Mouse (Mus musculus): Measurements from ENCODE around the gene Pofut1. TPM values are rescaled to one million over a fixed set of nuclear protein-coding genes. Genes with fewer than 3 reads are reported as not detected.
A peak's percentile ranks its signal among the peaks of the same experiment; 100 is the strongest.
"Not testable (repeated sequence)": the region's sequence is repeated elsewhere in the genome, so short reads cannot be mapped to it uniquely, and the experiment has no call there.

Pofut1 gene
- polyA plus RNA-seq, 1 experiment from 2014 or later, result 6.1 TPM

DNA sequence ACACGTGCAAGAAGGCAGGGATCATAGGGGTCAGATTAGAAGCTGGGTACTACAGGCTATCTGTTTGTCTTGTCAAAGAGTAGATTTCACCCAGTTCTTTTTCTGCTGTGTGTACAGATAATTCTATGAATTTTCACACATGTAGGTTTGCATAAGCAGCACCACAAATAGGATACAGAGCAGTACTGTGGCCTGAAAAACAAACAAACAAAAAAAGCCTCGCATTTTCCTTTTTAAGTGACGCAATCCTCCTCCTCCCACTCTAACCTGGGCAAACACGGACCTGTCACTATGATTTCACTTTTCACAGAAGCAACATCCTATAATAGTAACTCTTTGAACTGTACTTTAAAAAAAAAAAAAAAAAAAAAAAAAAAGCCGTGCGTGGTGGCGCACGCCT, 35.1 kb downstream of the Pofut1 start:
- no peak for DNase-seq (ENCODE audit: low spot score)
- peaks cover 14% of the 10 kb centered on the region for H3K4me1 ChIP-seq
- no peak overlapping the region for H3K27ac ChIP-seq
- H3K9me3 ChIP-seq (replicated peaks), result no peaks in the 10 kb centered on the region
- H3K36me3 ChIP-seq, result no peaks in the 10 kb centered on the region
- 96% methylated on average over 8 of the region's 8 CpGs for WGBS
- no peaks in the 10 kb centered on the region for H3K27me3 ChIP-seq (ENCODE audit: low read depth, poor library complexity, severe bottlenecking)
- no peak overlapping the region for H3K4me3 ChIP-seq

DNA sequence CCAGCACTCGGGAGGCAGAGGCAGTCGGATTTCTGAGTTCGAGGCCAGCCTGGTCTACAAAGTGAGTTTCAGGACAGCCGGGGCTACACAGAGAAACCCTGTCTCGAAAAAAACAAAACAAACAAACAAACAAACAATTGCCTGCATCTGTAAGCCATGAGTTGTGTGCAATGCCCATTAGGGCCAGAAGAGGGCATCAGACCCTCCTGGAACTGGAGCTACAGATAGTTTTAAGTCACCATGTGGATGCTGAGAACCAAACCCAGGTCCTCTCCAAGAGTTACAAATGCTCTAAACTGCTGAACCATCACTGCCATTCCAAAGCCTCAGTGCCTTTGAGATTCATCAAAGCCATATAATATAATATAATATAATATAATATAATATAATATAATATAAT, 35.5 kb downstream of the Pofut1 start:
- H3K27ac ChIP-seq; H3K36me3 ChIP-seq; DNase-seq (ENCODE audit: low spot score); H3K4me3 ChIP-seq; H3K9me3 ChIP-seq (replicated peaks); H3K27me3 ChIP-seq (ENCODE audit: low read depth, poor library complexity, severe bottlenecking): not testable (repeated sequence)
- H3K4me1 ChIP-seq, result peaks cover 14% of the 10 kb centered on the region
- 94% methylated on average over 5 of the region's 5 CpGs for WGBS

DNA sequence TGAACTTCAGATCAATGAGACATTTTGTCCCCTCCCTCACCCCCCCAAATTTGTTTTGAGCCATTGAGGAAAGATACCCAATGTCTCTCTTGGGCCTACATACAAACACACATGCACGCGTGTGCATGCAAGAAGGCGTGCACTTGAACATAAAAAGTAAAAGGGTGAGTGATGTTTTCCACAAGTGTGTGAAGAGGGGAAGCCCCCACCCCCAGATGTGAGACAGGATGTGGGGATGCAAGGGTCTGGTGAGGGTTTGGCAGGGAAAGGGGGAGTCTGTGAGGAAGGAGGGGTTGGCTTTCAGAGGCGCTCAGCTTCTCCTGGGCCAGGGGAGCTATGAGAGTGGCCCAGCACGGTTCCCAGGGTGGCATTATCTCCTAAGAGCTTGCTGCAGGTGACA, 37.0 kb downstream of the Pofut1 start:
- Histone ChIP-seq H3K27ac (no peak overlapping the region), H3K36me3 (no peaks in the 10 kb centered on the region), H3K9me3 (replicated peaks) (no peaks in the 10 kb centered on the region), H3K4me1 (peaks cover 9% of the 10 kb centered on the region), H3K4me3 (no peak overlapping the region), H3K27me3 (ENCODE audit: low read depth, poor library complexity, severe bottlenecking) (no peaks in the 10 kb centered on the region)
- DNase-seq (ENCODE audit: low spot score), result no peak
- WGBS, result 87% methylated on average over 5 of the region's 5 CpGs

DNA sequence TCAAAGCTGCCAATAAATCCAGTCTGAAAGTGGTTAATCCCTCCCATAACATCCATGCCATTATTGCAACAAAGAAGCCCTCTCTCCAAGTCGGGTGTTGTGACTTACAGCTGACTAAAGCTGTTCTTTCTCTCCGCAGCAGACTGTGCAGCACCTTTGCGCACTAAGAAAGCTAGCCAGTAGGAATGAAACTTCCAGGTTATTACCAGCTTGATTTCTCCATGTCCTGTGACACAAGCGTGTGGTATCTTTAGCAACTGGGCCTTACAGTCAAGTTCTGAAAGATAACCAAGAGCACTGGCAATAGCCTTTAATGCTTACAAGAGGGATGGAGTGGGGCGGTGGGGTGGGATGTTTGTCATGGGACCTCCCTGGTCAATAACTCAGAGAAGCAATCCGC, 42.6 kb downstream of the Pofut1 start:
- H3K27me3 ChIP-seq (ENCODE audit: low read depth, poor library complexity, severe bottlenecking), result no peaks in the 10 kb centered on the region
- no peaks in the 10 kb centered on the region for H3K9me3 ChIP-seq (replicated peaks)
- no peak overlapping the region for H3K27ac ChIP-seq
- no peak for DNase-seq (ENCODE audit: low spot score)
- WGBS, result 89% methylated on average over 6 of the region's 6 CpGs
- no peaks in the 10 kb centered on the region for H3K36me3 ChIP-seq
- no peak overlapping the region for H3K4me3 ChIP-seq
- H3K4me1 ChIP-seq, result no peaks in the 10 kb centered on the region

- H3K27ac ChIP-seq, result no peak overlapping the region
- H3K27me3 ChIP-seq (ENCODE audit: low read depth, poor library complexity, severe bottlenecking), result no peaks in the 10 kb centered on the region
- no peaks in the 10 kb centered on the region for H3K36me3 ChIP-seq
- no peaks in the 10 kb centered on the region for H3K9me3 ChIP-seq (replicated peaks)
- 89% methylated on average over 4 of the region's 4 CpGs for WGBS
- H3K4me1 ChIP-seq, result peaks cover 7% of the 10 kb centered on the region; the same call in 1 of the 2 replicates
- no peak overlapping the region for H3K4me3 ChIP-seq
- DNase-seq (ENCODE audit: low spot score), result no peak
Measured at GRCm38 (mm10) chr2:153286524-153286923, 45.2 kb downstream of the Pofut1 start.

DNA sequence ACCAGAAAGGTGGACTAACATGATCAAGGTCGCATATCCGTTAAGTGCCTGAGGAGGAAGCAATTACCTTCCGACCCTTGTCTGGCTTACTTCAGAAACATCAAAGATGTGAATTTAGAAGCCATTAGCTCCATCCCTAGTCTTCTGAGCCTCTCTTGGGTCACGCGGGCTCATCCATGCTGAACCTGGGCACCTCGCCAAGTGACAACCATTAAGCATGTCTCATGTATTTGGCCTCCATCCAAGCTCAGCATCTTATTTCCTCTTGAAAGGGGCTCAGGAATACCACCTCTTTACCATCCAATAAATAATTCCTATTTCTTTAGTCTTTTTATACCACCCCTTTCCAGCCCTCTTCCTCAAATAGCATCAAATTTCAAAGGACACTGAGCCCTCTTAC, 46.5 kb downstream of the Pofut1 start:
- no peaks in the 10 kb centered on the region for H3K9me3 ChIP-seq (replicated peaks)
- no peak overlapping the region for H3K4me3 ChIP-seq
- DNase-seq (ENCODE audit: low spot score), result no peak
- WGBS, result 60% methylated on average over 6 of the region's 6 CpGs
- H3K27ac ChIP-seq, result no peak overlapping the region
- H3K36me3 ChIP-seq, result no peaks in the 10 kb centered on the region
- H3K27me3 ChIP-seq (ENCODE audit: low read depth, poor library complexity, severe bottlenecking), result no peaks in the 10 kb centered on the region
- H3K4me1 ChIP-seq, result peaks cover 20% of the 10 kb centered on the region

GRCm38 (mm10) chr2:153290938-153291928, 49.9 kb downstream of the Pofut1 start, which contains the start of gene Kif3b:
Gene Kif3b (plus strand): TSS chr2:153291413.
- Histone ChIP-seq H3K4me1 (peaks cover 23% of the 10 kb centered on the region), H3K4me3 (peak within 1 kb of the TSS; percentile 74), H3K27ac (peak within 1 kb of the TSS; percentile 85), H3K36me3 (peaks cover 3% of the 10 kb centered on the region; the same call in 1 of the 2 replicates), H3K27me3 (ENCODE audit: low read depth, poor library complexity, severe bottlenecking) (no peaks in the 10 kb centered on the region), H3K9me3 (replicated peaks) (no peaks in the 10 kb centered on the region)
- DNase-seq (ENCODE audit: low spot score), result peak; percentile 94
- under 1% methylated on average over 63 of the region's 63 CpGs for WGBS

DNA sequence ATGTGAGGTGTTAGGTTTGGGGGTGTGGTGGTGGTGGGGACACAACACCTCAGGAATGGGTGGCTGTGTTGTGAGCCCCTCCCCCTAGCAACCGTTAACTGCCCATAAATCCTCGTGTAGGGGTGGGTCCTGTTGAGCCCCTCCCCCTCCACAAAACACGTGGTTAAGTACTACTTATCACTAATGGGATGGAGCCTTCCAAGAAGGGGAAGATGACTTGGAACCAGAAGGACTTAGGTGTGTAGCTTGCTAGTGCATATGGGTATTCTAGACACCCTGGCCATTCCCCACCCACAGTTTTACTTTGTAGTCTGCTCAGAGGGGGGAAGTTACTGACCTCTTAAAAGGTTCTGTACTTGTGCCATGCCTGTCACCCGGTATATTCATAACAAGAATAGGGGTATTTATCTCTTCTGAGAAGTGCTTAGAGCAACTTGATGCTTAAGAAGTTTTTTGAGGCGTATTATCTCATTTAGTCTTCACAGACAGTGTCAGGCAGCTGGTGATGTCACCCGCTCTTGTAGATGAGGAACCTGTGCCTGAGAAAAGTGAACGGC, 51.0 kb downstream of the Pofut1 start:
- DNase-seq (ENCODE audit: low spot score), result peak; percentile 43
- H3K4me3 ChIP-seq, result peak overlapping the region; percentile 74
- WGBS, result 52% methylated on average over 7 of the region's 7 CpGs
- no peaks in the 10 kb centered on the region for H3K27me3 ChIP-seq (ENCODE audit: low read depth, poor library complexity, severe bottlenecking)
- H3K36me3 ChIP-seq, result peaks cover 3% of the 10 kb centered on the region; the same call in 1 of the 2 replicates
- no peaks in the 10 kb centered on the region for H3K9me3 ChIP-seq (replicated peaks)
- H3K4me1 ChIP-seq, result peaks cover 23% of the 10 kb centered on the region
- no peak overlapping the region for H3K27ac ChIP-seq

DNA sequence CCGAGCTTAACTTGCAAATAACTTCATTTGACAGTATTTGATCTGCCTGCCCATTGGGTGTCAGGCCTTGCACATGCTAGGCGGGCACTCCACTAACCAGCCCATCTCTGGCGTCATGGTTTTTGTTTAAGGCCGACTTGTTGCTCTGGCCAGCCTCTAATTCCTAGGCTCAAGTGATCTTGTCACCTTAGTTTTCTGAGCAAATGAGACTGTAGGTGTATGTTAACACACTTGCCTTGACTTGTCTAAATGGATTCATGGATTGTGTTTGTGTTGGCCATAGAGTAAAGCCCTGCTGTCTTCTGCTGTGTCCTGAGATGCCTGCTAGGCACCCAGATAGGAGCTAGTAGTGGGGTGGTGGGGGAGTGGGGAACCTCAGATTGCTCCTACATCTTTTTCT, 53.9 kb downstream of the Pofut1 start:
- peaks cover 3% of the 10 kb centered on the region; the same call in 1 of the 2 replicates for H3K36me3 ChIP-seq
- WGBS, result 88% methylated on average over 4 of the region's 4 CpGs
- H3K4me1 ChIP-seq, result peaks cover 25% of the 10 kb centered on the region
- no peak overlapping the region for H3K27ac ChIP-seq
- no peak for DNase-seq (ENCODE audit: low spot score)
- H3K27me3 ChIP-seq (ENCODE audit: low read depth, poor library complexity, severe bottlenecking), result no peaks in the 10 kb centered on the region
- H3K9me3 ChIP-seq (replicated peaks), result no peaks in the 10 kb centered on the region
- H3K4me3 ChIP-seq, result no peak overlapping the region

DNA sequence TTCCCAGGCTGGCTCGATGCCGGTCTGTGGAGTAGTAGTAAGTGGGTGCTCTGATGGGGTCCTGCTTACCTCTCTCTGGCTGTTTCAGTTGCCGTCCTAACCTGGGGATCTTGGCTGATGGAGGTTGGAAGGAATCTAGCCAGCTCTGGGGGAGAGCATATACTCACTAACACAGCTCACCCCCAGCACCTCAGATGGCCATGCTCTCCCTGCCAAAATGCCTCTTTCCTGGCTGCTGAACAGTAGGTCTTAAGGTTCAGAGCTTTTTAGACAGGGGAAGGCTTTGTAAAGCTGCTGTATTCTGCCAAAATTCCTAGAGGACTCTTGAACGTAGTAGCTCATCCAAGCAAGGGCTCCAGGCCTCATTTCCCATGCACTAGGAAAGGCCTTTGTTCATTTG, 56.4 kb downstream of the Pofut1 start:
- no peak for DNase-seq (ENCODE audit: low spot score)
- peaks cover 3% of the 10 kb centered on the region; the same call in 1 of the 2 replicates for H3K36me3 ChIP-seq
- H3K27ac ChIP-seq, result no peak overlapping the region
- H3K27me3 ChIP-seq (ENCODE audit: low read depth, poor library complexity, severe bottlenecking), result no peaks in the 10 kb centered on the region
- H3K4me1 ChIP-seq, result peaks cover 5% of the 10 kb centered on the region; the same call in 1 of the 2 replicates
- H3K9me3 ChIP-seq (replicated peaks), result no peaks in the 10 kb centered on the region
- 91% methylated on average over 4 of the region's 4 CpGs for WGBS
- H3K4me3 ChIP-seq, result no peak overlapping the region

GRCm38 (mm10) chr2:153298460-153298859, 57.1 kb downstream of the Pofut1 start:
- Histone ChIP-seq H3K27ac (no peak overlapping the region), H3K9me3 (replicated peaks) (no peaks in the 10 kb centered on the region), H3K4me1 (peaks cover 2% of the 10 kb centered on the region; the same call in 1 of the 2 replicates), H3K36me3 (peaks cover 3% of the 10 kb centered on the region; the same call in 1 of the 2 replicates), H3K4me3 (no peak overlapping the region), H3K27me3 (ENCODE audit: low read depth, poor library complexity, severe bottlenecking) (no peaks in the 10 kb centered on the region)
- WGBS, result 58% methylated on average over 4 of the region's 4 CpGs
- no peak for DNase-seq (ENCODE audit: low spot score)

DNA sequence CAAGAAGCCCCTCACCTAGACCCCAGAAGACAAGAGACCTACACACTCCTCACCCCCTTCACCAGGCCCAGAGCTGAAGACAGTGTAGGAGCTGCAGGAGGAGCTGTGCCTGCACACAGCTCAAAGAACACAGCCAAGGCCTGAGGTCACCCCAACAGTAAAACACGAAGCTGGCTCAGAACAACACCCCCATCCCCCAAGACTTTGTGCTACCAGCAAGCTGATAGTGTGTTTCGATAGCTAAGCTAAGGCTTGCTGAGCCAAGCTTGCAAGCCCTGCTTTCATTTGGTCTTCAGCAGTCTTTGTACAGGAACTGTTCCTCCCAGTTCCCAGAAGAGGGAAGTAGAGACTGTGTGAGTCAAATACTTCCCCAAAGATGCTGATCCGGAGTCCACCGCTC, 57.5 kb downstream of the Pofut1 start:
- H3K27me3 ChIP-seq (ENCODE audit: low read depth, poor library complexity, severe bottlenecking), result no peaks in the 10 kb centered on the region
- no peaks in the 10 kb centered on the region for H3K9me3 ChIP-seq (replicated peaks)
- WGBS, result 75% methylated on average over 4 of the region's 4 CpGs
- no peak overlapping the region for H3K4me3 ChIP-seq
- H3K4me1 ChIP-seq, result peaks cover 2% of the 10 kb centered on the region; the same call in 1 of the 2 replicates
- H3K36me3 ChIP-seq, result peaks cover 3% of the 10 kb centered on the region; the same call in 1 of the 2 replicates
- H3K27ac ChIP-seq, result no peak overlapping the region
- no peak for DNase-seq (ENCODE audit: low spot score)

GRCm38 (mm10) chr2:153301123-153301522, 59.8 kb downstream of the Pofut1 start:
- Histone ChIP-seq H3K9me3 (replicated peaks) (no peaks in the 10 kb centered on the region), H3K4me3 (no peak overlapping the region), H3K4me1 (peaks cover 2% of the 10 kb centered on the region; the same call in 1 of the 2 replicates), H3K27me3 (ENCODE audit: low read depth, poor library complexity, severe bottlenecking) (no peaks in the 10 kb centered on the region), H3K36me3 (no peaks in the 10 kb centered on the region; the same call in 1 of the 2 replicates), H3K27ac (no peak overlapping the region)
- WGBS, result 91% methylated on average over 5 of the region's 5 CpGs
- DNase-seq (ENCODE audit: low spot score), result no peak
